Mouse (Mus musculus): ENCODE measurements around the gene Serhl. TPM values are rescaled to one million over a fixed set of nuclear protein-coding genes. Genes with fewer than 3 reads are reported as not detected.
"Not testable (repeated sequence)": the region's sequence is repeated elsewhere in the genome, so short reads cannot be mapped to it uniquely, and the experiment has no call there.

Serhl gene
- 20.1 and 23.8 TPM in 2 replicates for polyA plus RNA-seq (2015; fragmentation: Nextera tagmentation; extraction: Ambion mirVana)

DNA sequence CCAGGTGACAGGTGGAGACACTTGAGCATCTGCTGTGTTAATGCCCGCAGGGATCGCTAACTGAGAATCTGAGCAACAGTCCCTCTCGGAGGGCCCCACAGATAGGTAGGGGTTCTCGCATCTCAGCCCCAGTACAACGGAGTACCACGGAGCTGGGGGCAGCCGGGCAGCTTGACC lies at the start of gene Serhl:
Serhl (plus strand) TSS at position 78 of the 177 bp plus-strand sequence.
- Histone ChIP-seq H3K4me3 (replicated peaks) (peak within 1 kb of the TSS; percentile 8), H3K27me3 (peaks cover 18% of the 10 kb centered on the region), H3K27ac (no peak within 1 kb of the TSS), H3K4me1 (replicated peaks) (peaks cover 43% of the 10 kb centered on the region), H3K36me3 (no peaks in the 10 kb centered on the region), H3K9me3 (replicated peaks) (no peaks in the 10 kb centered on the region), H3K4me2 (peak within 1 kb of the TSS; percentile 50), H3K9ac (peak within 1 kb of the TSS; percentile 11; the same call in 1 of the 2 replicates)
- DNase-seq: no peak
- WGBS (ENCODE audit: insufficient replicate concordance): 39% methylated on average over 7 of the region's 7 CpGs
- ATAC-seq (ENCODE audit: low read depth): no peak

DNA sequence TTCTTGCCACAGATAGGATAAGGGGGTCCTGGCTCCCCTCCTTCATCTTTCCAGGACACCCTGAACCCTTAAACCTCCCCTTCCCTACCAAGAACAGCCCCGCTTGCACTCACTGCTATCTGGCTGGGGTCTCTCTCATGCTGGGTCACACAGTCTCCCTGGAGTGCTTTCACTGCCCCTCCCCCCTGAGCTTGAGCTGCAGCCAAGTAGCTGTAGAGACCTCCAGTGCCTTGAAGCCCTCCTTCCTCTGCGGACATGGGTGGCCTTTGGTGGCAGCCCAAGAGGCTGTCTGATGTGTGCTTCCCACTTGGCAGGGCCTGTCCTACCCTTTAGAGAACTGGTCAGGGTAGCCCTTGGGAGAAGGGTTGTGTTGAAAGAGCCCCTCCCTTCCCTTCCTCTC lies 49.1 kb upstream of the Serhl start:
- DNase-seq (no peak), ATAC-seq (ENCODE audit: low read depth) (no peak)
- Histone ChIP-seq H3K9ac (no peak overlapping the region), H3K4me1 (replicated peaks) (peaks cover 7% of the 10 kb centered on the region; the same call in 1 of the 2 replicates), H3K36me3 (no peaks in the 10 kb centered on the region), H3K27me3 (no peaks in the 10 kb centered on the region; the same call in 1 of the 2 replicates), H3K4me3 (replicated peaks) (no peak overlapping the region), H3K9me3 (replicated peaks) (no peaks in the 10 kb centered on the region), H3K4me2 (no peak overlapping the region), H3K27ac (no peak overlapping the region)
- 56% methylated on average over 2 of the region's 2 CpGs for WGBS (ENCODE audit: insufficient replicate concordance)

DNA sequence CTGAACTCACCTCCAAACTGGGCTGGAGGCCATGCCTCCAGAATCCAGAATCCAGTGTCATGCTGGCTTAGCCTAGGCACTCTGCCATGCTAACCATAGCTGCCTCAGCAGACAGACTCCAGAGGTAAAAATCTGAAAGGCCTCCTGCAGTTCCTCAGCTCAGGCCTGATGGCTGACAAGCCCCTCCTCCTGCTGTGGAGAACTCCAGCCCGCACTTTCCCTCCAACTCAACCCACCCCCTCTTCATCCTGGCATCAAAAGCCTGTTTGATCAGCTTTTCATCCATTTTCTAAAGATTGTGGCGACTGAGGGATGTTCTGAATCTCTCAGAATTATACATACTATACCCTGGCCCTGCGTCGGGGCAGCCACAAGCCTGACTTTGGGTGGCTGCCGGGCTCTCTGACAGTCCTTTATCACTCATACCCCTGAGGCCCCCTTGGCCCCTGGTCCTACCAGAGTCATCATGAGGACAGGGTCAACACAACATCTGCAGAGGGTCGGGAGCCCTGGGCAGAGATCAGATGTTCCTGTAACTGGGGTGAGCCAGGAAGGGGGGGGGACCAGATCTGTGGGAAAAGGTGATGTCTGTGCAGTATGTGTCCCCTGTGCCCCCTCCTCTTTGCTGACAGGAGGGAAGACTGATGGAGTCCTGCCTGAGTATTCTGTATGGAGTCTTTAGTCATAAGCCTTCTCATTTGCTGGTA lies 46.5 kb upstream of the Serhl start:
- Histone ChIP-seq H3K4me2 (no peak overlapping the region), H3K9me3 (replicated peaks) (0 out of 2 replicates have a peak, but pooled peaks cover 7% of the 10 kb centered on the region), H3K4me1 (replicated peaks) (0 out of 2 replicates have a peak, but pooled peaks cover 3% of the 10 kb centered on the region), H3K4me3 (replicated peaks) (no peak overlapping the region), H3K9ac (no peak overlapping the region), H3K36me3 (no peaks in the 10 kb centered on the region), H3K27ac (no peak overlapping the region), H3K27me3 (no peaks in the 10 kb centered on the region; the same call in 1 of the 2 replicates)
- WGBS (ENCODE audit: insufficient replicate concordance): 28% methylated on average over 6 of the region's 6 CpGs
- ATAC-seq (ENCODE audit: low read depth) (no peak), DNase-seq (no peak)

DNA sequence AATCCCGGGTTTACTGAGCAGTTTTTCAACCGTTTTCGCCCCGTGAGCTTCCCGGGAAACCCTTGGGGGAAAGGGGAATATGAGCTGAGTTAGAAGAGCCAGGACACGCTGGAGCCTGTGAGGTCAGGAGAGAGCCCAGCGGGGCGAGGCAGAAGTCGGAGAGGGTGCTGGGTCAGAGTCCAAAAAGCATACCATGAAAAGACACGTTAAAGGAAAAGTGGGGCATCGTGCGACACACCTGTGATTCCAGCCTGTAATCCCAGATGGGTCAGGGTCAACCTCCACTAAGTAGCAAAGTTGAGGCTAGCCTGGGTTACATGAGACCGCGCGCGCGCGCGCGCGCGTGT lies 46.0 kb upstream of the Serhl start:
- Histone ChIP-seq H3K36me3 (no peaks in the 10 kb centered on the region), H3K9me3 (replicated peaks) (0 out of 2 replicates have a peak, but pooled peaks cover 7% of the 10 kb centered on the region), H3K27me3 (no peaks in the 10 kb centered on the region; the same call in 1 of the 2 replicates), H3K4me1 (replicated peaks) (0 out of 2 replicates have a peak, but pooled peaks cover 3% of the 10 kb centered on the region), H3K4me3 (replicated peaks) (no peak overlapping the region), H3K27ac (no peak overlapping the region), H3K9ac (no peak overlapping the region), H3K4me2 (no peak overlapping the region)
- no peak for DNase-seq
- 71% methylated on average over 22 of the region's 22 CpGs for WGBS (ENCODE audit: insufficient replicate concordance)
- no peak for ATAC-seq (ENCODE audit: low read depth)

DNA sequence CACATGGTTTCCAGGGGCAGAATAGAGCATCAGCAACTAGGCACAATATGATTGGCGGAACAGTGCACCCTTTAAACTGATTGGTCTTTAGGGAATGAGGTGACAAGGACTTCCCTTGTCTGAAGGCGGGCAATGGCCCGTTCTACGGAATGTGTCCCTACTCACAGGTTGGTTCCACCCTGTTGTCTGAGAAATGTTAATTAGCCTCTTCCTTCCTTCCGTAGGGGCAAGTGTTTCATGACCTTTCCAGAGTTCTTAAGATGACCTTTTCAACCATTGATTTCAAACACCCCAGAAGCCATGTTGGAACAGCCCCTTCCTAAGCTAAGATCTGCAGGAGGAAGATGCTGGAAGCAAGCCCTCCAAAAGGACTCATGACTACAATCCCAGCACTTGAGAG lies 43.7 kb upstream of the Serhl start:
- not testable (repeated sequence) for ATAC-seq (ENCODE audit: low read depth); H3K4me3 ChIP-seq (replicated peaks); H3K9ac ChIP-seq; H3K36me3 ChIP-seq; H3K4me2 ChIP-seq; H3K27ac ChIP-seq; H3K9me3 ChIP-seq (replicated peaks); H3K4me1 ChIP-seq (replicated peaks); H3K27me3 ChIP-seq; DNase-seq
- WGBS (ENCODE audit: insufficient replicate concordance): 78% methylated on average over 5 of the region's 5 CpGs

DNA sequence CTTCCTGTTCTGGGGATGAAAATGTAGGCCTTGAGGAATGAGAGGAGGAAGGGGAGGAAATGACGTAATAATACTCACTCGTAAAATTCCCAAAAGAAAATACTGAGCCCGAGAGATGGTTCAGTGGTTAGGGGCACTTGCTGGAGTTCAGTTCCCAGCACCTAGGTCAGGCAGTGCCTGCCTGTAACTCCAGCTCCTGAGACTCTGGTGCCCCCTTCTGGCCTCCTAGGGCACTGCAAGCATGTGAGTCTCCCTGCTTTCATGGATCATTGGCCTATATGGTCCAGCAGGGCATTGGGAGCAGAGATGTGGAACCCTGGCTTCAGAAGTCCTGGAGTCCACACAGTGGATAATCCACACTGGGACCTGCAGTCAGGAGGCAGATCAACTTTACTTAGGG lies 43.0 kb upstream of the Serhl start:
- H3K9ac ChIP-seq: no peak overlapping the region
- no peaks in the 10 kb centered on the region for H3K4me1 ChIP-seq (replicated peaks)
- 0 out of 2 replicates have a peak, but pooled peaks cover 7% of the 10 kb centered on the region for H3K9me3 ChIP-seq (replicated peaks)
- no peaks in the 10 kb centered on the region for H3K36me3 ChIP-seq
- no peaks in the 10 kb centered on the region; the same call in 1 of the 2 replicates for H3K27me3 ChIP-seq
- ATAC-seq (ENCODE audit: low read depth) (no peak), DNase-seq (no peak)
- no peak overlapping the region for H3K27ac ChIP-seq
- H3K4me2 ChIP-seq: no peak overlapping the region
- 74% methylated on average over 3 of the region's 3 CpGs for WGBS (ENCODE audit: insufficient replicate concordance)
- no peak overlapping the region for H3K4me3 ChIP-seq (replicated peaks)

DNA sequence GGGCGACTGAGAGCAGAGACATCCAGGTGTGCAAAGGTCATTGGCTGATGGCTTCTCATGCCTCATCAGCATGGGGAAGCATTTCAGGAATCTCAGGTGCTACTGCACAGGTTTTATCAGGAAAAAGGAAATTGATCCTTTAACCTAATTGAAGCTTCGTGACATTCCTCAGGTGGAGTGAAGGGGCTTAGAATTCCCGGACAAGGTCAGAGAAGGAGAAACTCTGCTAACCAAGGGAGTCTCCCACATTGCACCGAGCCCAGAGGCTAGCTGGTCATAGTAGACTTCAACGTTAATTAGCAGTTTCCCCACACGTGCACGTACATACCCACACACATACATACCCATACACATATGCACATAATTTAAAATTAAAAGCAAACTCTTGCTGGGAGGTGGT lies 42.6 kb upstream of the Serhl start:
- no peak for ATAC-seq (ENCODE audit: low read depth)

DNA sequence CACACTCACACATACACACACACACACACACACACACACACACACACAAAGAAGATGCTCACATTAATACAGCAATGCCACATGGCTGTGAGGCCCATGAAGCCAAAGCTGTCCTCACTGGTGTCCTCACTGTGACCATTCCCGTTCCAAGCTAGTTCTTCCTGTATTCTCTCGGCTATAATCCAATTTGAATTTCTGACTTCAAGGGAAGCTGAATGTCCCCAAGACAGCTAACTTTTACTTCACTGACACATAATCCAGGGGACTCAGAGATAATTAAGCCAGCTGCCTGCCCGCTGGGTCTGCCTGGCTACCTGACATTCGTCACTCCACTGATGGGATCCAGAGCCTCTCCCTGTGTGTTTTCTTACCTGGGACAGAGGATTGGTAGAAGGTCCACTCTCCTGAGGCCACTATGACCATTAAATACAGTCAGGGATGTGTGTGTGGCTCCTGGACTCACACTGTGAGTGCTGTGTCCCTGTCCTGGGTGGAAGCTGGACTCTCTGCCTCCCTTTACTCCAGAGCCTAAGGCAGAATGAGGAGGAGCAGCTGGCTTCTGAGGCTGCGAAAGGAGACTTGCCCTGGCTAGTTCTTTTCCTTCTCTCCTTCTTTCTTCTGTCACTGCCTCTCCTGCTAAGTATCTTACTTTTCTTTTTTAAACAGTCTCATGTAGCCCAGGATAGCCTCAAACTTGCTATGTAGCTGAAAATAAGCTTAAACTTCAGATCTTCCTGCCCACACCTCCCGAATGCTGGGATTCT lies 36.8 kb upstream of the Serhl start:
- Histone ChIP-seq H3K4me3 (replicated peaks) (no peak overlapping the region), H3K9me3 (replicated peaks) (no peaks in the 10 kb centered on the region), H3K27ac (no peak overlapping the region), H3K4me2 (no peak overlapping the region), H3K9ac (no peak overlapping the region), H3K36me3 (no peaks in the 10 kb centered on the region), H3K27me3 (peaks cover 31% of the 10 kb centered on the region), H3K4me1 (replicated peaks) (peaks cover 11% of the 10 kb centered on the region)
- no peak for DNase-seq
- WGBS (ENCODE audit: insufficient replicate concordance): 60% methylated on average over 6 of the region's 6 CpGs
- ATAC-seq (ENCODE audit: low read depth): no peak

More for the DNA sequence above, 42.6 kb upstream of the Serhl start:
- 73% methylated on average over 7 of the region's 7 CpGs for WGBS (ENCODE audit: insufficient replicate concordance)
- Histone ChIP-seq H3K9ac (no peak overlapping the region), H3K27ac (no peak overlapping the region), H3K4me1 (replicated peaks) (no peaks in the 10 kb centered on the region), H3K27me3 (no peaks in the 10 kb centered on the region; the same call in 1 of the 2 replicates), H3K9me3 (replicated peaks) (0 out of 2 replicates have a peak, but pooled peaks cover 7% of the 10 kb centered on the region), H3K4me2 (no peak overlapping the region), H3K36me3 (no peaks in the 10 kb centered on the region), H3K4me3 (replicated peaks) (no peak overlapping the region)
- DNase-seq: no peak

DNA sequence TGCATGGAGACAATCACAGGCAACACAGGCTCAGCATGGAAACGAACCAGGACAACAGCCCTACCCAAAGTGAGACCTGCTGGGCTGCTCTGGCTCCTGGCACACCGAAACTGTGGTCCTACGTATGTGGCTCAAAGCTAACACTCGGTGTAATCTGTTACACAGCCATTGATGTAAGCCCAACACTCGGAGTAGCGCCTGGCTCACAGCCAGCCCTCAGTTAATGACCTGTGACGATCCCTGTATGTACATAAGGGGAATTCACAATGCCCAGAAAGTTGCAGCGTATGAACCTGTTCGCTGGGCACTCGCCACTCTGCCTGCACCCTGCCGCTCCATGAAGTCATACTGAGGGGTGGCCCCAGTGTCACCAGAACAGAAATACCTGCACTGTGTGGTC lies 36.0 kb upstream of the Serhl start:
- H3K4me2 ChIP-seq: no peak overlapping the region
- no peak overlapping the region for H3K9ac ChIP-seq
- peaks cover 38% of the 10 kb centered on the region for H3K27me3 ChIP-seq
- 53% methylated on average over 11 of the region's 11 CpGs for WGBS (ENCODE audit: insufficient replicate concordance)
- H3K36me3 ChIP-seq: no peaks in the 10 kb centered on the region
- H3K9me3 ChIP-seq (replicated peaks): no peaks in the 10 kb centered on the region
- ATAC-seq (ENCODE audit: low read depth) (no peak), DNase-seq (no peak)
- no peak overlapping the region for H3K4me3 ChIP-seq (replicated peaks)
- peaks cover 11% of the 10 kb centered on the region for H3K4me1 ChIP-seq (replicated peaks)
- no peak overlapping the region for H3K27ac ChIP-seq

DNA sequence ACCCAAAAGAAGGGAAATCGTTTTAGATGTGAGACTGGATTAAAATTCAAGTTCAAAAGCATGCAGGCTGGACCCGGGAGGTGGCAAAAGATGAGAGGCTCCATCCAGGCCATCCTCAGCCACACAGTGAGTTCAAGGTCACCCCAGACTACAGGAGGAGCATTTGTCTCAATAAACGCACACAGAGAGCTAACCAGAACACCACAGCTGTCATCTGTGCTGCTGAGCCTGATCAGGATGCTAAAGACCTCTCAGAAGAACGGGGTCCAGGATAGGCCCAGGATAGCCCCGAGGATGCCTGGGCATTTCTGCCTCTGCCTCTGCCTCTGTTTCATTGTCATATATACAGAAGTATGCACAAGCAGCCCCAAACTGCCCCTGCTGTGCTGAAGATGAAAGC lies 33.7 kb upstream of the Serhl start:
- ATAC-seq (ENCODE audit: low read depth): no peak
- Histone ChIP-seq H3K9ac (no peak overlapping the region), H3K4me3 (replicated peaks) (no peak overlapping the region), H3K4me1 (replicated peaks) (peaks cover 20% of the 10 kb centered on the region), H3K27me3 (peaks cover 43% of the 10 kb centered on the region), H3K36me3 (no peaks in the 10 kb centered on the region), H3K27ac (no peak overlapping the region), H3K4me2 (no peak overlapping the region), H3K9me3 (replicated peaks) (no peaks in the 10 kb centered on the region)
- DNase-seq: no peak
- WGBS (ENCODE audit: insufficient replicate concordance): 40% methylated on average over 5 of the region's 5 CpGs

DNA sequence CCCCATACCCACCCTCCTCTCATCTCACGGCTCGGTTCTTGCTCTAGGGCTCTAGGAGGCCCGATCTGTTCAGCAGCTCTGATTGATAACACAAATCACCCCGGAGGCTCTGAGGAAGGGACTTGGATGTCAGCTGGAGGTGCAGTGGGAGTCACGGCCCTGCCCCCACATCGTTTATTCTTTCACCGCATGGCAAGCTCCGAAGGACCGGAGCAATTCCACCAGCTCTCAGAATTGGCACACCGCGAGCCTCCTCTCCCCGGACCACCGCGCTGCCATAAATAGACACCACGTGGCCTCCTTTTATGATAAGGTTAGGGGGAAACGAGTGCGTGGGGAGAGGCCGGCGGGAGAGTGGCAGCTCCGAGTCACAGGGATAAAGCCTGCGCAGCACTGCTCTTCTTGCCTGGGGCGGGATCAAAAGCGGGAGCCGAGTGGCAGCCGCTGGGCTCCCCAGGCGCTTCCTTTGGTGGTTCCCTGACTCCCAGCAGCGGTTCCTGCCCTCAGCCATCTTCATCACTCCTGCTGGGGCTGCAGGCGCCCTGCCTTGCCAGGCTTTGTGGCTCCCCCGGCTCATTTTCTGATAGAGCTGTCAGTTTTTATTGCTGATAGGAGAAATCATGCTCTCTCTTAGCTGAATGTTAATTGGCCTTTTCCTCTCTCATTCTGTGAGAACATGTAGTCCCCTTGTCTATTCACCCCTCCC lies 32.8 kb upstream of the Serhl start:
- peaks cover 43% of the 10 kb centered on the region for H3K27me3 ChIP-seq
- H3K4me2 ChIP-seq: peak overlapping the region; percentile 54
- H3K9ac ChIP-seq: no peak overlapping the region
- peaks cover 23% of the 10 kb centered on the region for H3K4me1 ChIP-seq (replicated peaks)
- DNase-seq (no peak), ATAC-seq (ENCODE audit: low read depth) (no peak)
- peak overlapping the region; percentile 33 for H3K4me3 ChIP-seq (replicated peaks)
- WGBS (ENCODE audit: insufficient replicate concordance): 1% methylated on average over 29 of the region's 29 CpGs
- no peaks in the 10 kb centered on the region for H3K9me3 ChIP-seq (replicated peaks)
- H3K36me3 ChIP-seq: no peaks in the 10 kb centered on the region
- H3K27ac ChIP-seq: no peak overlapping the region
